Mouse (Mus musculus) telencephalon, adult 2 months (tissue): ENCODE measurements around the gene Rps27l.
"Not testable (repeated sequence)": the region's sequence is repeated elsewhere in the genome, so short reads cannot be mapped to it uniquely, and the experiment has no call there.

Source experiments
- DNase-seq: peaks from one replicate; pipeline ENCODE4 v3.0.0-alpha.2; 2011; ENCODE audit warnings: low read depth, low spot score

Rps27l gene

DNA sequence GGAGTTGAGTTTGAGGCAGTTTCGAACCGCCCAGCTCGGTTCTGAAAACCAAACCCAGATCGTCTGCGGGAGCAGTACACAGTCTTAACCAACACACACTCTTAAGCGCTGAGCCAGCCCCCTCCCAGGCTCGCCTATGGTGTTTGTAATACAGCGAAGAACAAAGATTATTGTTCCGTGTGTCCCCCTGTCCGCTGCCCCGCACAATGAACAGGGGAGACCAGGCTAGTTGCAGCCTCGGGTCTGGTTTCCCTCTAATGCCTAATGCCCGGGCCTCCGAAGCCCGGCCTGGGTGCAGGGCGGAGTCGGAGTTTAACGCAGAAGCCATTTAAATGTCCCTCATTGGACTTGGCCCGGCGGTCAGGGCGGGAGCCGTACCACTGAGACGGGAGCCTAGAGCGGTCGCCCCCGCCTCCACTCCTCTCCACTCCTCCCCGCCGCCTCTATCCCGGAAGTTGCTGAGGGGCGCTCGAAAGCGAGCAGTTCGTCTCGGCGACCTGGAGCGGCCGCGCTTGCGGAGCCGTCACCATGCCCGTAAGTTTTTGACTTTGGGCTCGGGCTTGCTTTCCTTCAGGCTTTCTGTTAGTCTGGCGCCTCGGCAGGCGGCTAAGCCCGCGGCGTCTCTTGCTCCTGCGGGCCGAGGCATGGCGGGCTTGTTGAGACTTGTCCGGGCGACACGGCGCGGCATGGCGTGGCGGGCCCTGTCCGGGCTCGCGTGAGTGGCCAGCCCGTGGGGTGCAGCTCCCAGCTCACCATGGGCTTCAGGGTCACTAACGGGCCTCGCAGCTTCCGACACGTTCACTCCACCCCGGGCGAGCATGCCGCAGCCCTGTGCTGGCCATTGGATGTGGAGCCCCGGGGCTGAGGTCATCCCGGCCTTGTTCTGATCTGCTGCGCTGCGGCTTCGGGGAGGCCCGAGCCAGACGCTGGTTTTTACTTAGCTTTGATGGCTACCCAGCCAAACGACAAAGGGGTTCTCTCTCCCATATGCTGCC is at the start of gene Rps27l:
Gene Rps27l (plus strand): TSS at position 440 of the 995 bp plus-strand sequence.
- DNase-seq: peak; percentile 91

DNA sequence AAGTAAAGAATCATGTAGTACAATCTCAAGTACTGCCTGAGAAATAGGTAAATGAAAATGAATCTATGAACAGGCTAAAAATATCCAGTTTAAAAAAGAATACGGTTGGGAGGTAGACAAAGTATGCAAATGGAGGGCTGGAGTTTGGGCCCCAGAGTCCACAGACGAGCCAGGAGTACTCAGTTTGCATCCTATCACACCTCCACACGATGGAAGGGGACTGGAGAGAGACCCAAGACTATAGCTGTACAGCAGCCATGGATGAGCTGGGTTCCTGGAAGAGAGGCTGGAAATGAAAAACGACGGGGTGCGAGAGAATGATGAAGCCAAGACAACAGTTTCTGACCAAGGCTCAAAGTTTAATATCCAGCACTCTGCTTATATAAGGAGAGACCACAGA is 48.9 kb upstream of the Rps27l start:
- DNase-seq: no peak

DNA sequence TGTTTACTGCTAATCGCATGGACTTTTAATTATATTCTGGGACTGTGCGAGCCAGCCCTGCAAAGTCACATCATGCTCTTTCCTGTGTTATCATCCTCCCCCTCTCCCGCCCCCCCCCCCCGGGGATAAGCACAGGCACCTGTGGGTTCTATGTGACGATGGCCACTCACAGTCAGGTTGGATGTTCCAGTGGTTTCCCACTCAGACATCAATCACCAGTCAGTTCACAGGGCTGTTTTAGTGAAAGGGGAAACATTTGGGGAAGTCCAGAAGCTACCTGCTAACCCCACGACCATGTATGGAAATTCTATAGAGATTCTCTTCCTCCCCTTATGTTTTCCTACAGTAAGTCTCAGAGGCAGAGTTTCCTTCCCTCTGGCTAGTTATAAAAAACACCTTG is 48.0 kb upstream of the Rps27l start:
- DNase-seq: no peak

DNA sequence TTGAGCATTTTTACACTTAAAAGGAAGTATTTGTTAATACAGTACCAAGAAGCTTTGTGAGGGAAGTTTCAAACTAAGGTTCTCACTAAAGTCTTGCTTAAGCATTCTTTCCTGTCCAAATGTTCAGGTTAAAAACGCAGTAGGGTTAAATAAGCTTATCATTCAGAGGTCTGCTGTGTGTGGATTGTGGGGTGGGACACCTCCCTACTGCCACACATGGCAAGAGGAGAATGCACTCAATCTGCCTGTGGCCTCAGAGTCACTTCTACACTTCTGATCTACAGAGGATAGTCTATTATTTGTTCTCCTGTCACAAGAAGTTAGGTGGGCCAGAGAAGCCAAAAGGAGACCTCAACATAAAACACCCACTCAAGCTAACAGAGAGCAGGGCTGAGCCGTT is 46.8 kb upstream of the Rps27l start:
- DNase-seq: no peak

GRCm38 (mm10) chr9:66899526-66899925 is 46.4 kb upstream of the Rps27l start:
- DNase-seq: no peak

GRCm38 (mm10) chr9:66905990-66906389 is 39.9 kb upstream of the Rps27l start:
- no peak for DNase-seq

DNA sequence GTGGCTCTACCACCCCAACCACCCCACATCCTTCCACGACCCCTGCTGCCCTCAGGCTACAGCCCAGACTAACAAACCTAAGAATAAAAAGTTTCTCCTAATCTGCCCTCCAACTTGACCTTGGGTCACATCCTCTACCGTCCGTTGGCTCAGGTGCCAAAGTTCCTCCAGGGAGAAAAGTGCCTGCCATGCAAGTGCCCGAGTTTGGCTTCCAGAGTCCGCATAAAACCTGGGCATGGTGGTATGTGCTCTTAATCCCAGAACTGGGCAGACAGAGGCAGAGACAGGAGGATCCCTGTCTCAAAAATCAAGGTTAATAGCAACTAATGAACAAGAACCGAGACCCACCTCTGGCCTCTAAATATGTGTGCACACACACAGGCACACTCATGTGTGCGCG is 38.8 kb upstream of the Rps27l start:
- no peak for DNase-seq

- no peak for DNase-seq
These were observed 38.0 kb upstream of the Rps27l start for GRCm38 (mm10) chr9:66907746-66908397.

GRCm38 (mm10) chr9:66909922-66910321 is 36.0 kb upstream of the Rps27l start:
- DNase-seq: no peak

DNA sequence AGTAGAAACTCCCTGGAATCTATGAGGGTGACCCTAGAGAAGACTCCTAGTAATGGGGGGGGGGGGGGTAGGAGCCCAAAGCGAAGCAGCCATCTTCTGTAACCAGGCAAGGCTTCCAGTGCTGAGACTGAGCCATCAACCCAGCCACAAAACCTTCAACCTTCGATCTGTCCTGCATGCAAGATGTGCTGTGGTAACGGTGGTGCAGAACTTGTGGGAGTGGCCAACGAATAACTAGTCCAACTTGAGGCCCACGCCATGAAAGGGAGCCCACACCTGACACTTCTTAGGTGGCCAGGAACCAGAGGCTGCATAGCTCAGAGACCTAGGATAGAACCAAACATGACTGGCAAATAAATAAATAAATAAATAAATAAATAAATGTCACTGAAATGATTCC is 35.2 kb upstream of the Rps27l start:
- DNase-seq: no peak

- no peak for DNase-seq
These were observed 33.6 kb upstream of the Rps27l start for GRCm38 (mm10) chr9:66912304-66912703.

- not testable (repeated sequence) for DNase-seq
These were observed 32.5 kb upstream of the Rps27l start for GRCm38 (mm10) chr9:66913254-66913934.

- no peak for DNase-seq
These were observed 31.3 kb upstream of the Rps27l start for GRCm38 (mm10) chr9:66914540-66914939.

DNA sequence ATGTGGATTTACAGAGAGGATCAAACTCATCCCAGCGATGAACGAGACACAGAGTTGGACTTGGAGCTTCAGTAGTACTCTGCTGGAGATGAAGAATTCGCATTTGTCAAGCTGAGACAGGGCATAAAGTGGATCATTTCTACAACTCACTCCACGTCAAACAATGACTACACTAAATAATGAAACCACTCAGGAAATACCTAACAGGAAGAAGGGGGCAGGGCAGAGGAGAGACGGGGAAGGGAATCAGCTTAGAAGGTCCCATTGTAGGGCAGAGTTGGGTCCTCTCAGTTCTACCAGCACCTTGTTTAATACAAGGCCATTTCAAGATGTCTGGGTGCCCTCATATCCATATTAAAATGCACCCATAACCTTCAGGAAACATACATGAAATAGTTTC is 30.5 kb upstream of the Rps27l start:
- no peak for DNase-seq

DNA sequence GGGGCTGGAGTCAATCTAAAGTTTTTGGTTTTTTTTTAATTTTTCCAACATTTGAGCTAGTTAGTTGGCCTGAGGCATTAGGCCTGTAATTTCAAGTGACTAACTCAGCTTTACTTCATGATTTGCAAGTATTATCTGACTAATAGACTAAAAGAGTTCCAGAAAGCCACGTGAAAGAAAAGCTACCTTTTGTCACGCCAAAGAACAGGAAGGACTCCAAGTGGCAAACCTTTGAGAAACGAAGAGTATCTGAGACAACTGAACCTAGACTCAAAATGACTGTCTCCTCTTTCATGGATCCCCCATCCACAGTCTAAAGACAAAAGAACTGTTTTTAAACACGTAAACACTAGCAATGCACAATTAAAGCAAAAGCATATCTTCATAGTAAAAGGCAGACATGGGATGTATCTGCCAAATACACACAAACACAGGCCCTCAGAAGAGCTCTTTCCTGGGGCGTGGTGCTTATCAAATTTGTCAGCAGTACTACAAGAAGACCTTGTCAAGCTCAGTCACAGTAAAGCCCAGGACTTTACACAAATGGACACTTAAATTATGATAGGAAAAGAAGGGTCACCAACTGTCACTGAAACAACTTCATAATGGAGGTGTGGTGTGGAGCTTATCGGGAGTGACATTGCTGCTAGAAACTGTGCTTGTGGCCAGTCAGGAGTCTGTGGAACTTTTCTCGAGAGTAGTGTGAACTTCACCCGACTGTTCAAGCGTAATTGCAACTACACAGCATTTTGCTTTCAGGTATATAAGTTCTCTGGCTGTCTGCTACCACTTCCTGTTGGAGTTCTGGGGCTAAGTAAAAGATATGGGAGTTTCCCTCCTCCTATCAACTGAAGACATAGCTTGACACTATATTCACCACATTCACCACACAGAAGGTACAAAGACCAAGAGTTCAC is 29.8 kb upstream of the Rps27l start:
- DNase-seq: no peak

DNA sequence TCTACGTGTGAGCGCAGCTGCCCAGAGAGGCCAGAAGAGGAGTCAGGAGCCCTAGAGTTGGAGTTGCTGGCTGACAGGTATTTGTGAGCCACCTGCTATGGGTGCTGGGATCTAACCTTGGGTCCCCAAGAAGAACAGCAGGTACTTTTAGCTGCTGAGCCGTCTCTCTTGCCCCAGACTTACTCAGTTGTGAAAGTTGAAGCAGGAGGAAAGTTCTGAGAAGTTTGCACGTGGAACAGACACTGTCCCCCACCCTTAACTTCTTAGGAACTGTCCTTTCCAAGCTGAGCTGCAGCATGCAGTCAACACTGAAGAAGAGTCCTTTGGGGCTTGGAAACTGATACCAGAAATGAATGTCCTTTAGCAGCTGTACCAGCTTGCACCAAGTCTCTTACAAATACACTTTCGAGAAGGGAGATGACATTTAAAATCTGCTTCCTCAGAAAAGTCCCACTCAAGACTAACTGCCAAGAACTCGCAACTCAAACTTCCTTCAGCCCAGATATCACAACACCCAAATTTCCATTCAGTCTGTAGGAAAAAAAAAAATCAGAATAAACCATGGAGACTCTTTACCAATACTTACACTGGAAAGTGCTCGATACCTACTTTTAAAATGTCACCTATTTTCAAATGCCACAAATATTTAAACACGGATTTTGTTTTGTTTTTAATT is 28.5 kb upstream of the Rps27l start:
- no peak for DNase-seq

GRCm38 (mm10) chr9:66917892-66918255 is 28.0 kb upstream of the Rps27l start:
- no peak for DNase-seq

GRCm38 (mm10) chr9:66918672-66919330 is 27.1 kb upstream of the Rps27l start:
- no peak for DNase-seq

DNA sequence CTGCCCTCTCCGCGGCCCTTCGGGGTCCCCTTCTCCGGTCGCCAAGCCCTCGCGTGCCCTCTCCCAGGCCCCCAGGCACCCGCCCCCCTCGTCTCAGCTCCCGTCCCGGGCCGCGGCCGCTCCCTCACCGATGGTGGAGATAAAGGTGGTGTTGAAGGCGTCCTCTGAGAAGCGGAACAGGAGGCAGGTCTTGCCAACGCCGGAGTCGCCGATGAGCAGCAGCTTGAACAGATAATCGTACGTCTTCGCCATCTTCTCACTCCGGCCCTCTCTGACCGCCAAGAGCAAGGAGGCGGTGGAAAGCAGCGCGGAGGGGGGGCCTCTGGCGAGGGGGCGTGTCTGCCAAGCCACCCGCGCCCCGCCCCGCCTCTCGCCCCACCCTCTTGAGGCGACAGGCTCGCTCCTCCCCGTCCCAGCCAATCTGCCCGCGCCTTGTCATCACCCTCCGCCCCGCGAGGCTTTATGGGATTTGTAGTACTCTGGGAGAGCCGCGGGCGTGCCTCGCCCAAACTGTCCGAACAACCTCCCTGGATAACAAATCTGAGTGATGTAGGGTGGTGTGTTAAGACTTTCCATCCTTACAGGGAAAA is 26.4 kb upstream of the Rps27l start, which contains the start of gene Rab8b:
Gene Rab8b (minus strand): TSS at position 306 of the 590 bp plus-strand sequence.
- peak; percentile 94 for DNase-seq

DNA sequence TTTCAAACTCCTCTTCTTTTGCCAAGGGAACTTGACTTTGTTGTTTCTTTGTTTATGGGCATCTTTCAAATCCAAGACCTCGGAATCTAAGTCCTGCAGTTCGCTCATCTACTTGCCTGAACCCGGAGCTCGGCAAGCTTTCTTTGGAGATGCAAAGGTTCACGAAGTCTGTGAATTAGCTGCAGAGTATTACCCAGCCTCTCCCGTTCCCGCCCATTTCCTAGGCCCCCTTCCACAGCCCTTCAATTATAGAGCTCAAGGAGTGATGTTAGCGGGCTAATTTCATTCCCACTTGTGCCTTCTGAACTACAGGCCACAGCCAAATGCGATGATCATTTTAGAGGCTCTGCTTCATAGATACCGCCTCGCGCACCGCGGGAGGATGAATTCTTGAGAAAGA is 25.9 kb upstream of the Rps27l start:
- DNase-seq: no peak
